Mouse (Mus musculus): ENCODE data around the gene Zbtb22.

The Zbtb22 gene

GRCm38 (mm10) chr17:33920282-33921097 is 4.8 kb downstream of the Zbtb22 start:
- DNase-seq (ENCODE audit: low read depth, low spot score) = peak; percentile 90

DNA sequence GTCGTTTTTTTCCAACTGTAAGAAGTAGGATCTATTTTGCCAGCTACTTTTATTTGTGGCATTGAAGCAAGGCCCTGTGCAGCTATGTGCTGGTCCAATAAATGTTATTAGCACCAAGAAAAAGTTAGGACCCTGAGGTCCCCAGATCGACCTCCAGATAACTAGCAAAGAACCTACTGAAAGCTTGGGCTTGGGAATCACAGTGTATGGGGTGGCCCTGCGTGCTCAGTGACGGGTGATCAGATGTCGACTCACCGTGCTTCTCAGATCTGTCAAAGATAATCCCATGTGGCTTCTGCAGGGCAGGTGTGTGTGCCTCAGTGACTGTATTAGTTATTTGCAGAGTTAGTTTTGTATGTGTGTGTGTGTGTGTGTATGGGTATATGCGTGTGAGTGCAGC is 5.7 kb downstream of the Zbtb22 start:
- DNase-seq (ENCODE audit: low read depth, low spot score) = no peak

- peak; percentile 60 for DNase-seq (ENCODE audit: low read depth, low spot score)
These were observed 9.0 kb downstream of the Zbtb22 start for GRCm38 (mm10) chr17:33924577-33925283.

DNA sequence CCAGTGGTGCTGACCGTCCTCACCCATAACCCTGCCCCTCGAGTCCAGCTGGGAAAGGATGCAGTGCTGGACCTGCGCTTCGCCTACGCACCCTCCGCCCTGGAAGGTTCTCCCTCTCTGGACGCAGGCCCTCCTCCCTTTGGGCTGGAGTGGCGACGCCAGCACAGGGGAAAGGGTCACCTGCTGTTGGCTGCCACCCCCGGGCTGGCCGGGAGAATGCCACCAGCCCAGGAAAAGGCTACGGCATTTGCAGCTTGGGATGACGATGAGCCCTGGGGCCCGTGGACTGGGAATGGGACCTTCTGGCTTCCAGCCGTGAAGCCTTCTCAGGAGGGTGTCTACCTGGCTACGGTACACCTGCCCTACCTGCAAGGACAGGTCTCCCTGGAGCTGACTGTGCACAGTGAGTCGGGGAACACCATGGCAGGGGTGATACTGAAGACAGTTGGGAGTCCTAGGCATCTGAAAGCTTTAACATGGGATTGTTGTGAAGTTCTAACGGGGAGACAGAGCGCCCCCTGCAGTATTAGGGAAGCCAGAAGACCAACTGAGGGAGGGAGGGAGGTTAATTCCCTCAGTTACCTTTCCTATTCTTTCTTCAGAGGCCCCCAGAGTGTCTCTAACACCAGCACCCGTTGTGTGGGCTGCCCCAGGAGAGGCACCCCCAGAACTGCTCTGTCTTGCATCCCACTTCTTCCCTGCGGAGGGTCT is 9.9 kb downstream of the Zbtb22 start:
- no peak for DNase-seq (ENCODE audit: low read depth, low spot score)

DNA sequence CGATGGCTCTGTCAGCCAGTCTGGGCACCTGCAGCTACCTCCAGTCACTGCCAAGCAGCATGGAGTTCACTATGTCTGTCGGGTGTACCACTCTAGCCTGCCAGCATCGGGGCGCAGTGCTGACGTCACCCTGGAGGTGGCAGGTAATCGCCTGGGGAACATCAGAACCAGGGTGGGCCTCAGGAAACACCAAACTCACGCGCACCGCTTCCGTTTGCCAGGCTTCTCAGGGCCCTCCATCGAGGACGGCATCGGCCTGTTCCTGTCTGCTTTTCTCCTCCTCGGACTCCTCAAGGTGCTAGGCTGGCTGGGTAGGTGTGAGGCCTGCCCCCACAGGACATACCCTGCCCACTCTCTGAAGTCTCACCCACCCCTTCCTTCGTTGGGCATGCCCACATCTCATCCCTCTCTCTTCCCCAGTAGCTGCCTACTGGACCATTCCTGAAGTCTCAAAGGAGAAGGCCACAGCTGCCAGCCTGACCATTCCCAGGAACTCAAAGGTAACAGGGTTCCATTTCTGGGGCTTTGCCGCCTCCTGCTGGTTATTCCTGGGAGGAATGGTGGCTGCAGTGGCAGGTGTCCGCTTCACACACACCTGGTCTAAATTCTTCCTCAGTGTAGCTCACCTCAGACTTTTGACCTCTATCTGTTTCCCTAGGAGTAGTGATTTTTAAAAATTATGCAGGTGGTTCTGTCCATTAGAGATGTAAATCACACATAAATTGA is 10.7 kb downstream of the Zbtb22 start:
- no peak for DNase-seq (ENCODE audit: low read depth, low spot score)

DNA sequence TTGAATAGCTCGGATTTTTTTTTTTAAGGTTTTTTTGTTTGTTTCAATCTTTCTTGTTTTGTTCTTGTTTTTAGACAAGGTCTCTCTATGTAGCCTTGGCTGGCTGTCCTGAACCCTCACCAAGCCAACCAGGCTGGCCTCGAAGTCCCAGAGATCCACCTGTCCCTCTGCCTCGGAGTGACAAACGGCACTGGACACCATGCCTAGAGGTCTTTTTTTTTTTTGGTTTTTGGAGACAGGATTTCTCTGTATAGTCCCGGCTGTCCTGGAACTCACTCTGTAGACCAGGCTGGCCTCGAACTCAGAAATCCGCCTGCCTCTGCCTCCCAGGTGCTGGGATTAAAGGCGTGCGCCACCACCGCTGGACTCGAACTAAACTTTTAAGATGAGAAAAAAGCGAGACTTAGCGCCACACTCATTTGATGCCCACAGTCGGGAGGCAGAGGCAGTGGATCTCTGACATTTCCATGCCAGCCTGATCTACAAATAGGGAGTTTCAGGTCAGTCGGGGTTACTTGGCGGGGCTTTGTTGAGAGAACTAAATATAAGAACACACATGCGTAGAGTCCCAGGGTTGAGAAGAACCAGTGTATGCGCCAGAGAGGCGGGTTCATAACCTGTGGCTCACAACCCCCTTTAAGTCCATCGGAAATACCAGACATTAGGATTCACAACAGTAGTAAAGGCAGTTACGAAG is 12.7 kb downstream of the Zbtb22 start:
- no peak for DNase-seq (ENCODE audit: low read depth, low spot score)

DNA sequence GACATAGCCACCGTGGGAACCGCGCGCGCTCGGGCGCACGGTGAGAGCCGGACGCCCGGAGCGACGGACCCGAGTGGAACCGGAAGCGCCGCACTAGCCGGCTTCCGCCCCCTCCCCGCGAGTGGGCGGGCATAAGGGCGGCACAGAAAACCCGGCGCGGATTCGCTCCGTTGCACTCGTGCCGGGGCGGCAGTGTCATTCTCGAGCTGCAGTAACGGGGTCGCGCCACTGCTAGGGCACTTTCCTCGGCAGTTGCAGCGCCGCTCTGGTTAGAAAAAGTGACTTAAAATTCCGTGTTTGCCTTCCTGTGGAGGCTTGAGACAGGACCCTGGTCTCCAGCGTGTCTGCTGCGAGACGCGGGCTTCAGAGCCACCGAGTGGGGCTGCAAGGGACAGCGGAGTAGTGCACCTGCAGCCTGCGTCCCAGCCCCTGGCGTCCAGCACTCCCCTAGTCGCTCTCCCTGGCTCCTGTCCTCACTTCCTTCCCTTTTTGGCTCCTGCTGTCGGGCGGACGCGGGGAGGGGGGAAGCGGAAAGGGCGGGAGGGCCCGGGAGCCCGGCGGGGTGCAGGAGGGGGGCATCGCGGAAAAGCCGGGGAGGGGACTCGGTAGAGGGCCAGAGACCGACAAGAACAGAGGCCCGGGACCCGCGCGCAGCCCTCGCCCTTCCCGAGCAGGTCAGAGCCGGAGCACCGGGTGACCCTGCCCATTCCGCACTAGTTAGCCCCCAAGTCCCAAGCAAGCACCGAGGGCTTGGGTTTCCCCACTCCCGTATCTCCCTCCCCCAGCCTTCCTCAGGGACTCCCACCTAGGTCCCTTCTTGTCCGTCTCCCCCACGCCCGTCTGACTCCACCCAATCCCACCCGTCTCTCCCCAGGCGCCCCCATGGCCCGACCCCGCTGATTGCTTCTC is 13.9 kb downstream of the Zbtb22 start, which contains the start of gene Rgl2:
Gene Rgl2 (plus strand): TSS at position 173 of the 909 bp plus-strand sequence.
- peak; percentile 95 for DNase-seq (ENCODE audit: low read depth, low spot score)

DNA sequence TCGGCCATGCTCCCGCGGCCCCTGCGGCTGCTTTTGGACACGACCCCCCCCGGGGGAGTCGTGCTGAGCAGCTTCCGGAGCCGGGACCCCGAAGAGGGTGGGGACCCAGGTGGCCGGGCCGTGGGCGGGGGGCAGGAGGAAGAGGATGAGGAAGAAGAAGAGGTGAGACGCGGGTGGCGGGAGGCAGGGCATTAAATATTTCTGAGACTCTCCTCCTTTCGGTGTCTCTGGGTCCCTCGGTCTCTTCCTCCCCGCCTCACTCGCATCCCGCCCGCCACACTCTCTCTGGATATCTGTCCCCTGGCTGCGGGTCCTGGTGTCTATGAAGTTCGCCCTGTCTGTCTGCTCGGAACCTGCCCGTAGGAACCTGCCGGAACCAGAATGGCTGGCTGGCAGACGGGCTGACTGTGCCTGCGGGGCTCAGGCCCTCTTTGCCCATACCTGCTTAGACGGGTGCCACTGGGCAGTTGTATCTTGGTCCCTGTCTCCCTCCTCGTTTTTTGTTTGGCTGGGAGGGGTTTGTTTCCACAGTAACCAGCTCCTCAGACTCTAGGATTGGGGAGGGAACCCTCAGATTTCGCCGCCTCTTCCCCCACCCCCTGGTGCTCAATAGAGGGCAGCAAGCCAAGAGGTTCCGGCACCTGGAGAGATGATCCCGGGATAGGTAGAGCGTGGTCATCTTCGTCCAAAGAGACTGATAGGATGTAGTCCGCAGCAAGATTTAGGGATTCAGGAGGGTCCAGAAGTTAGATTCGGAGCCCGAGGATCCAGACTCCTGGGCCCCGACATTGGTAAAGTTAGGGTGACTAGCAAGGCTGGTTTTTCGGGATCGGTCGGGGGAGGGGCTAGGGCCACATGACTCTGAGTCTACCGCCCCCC is 14.8 kb downstream of the Zbtb22 start:
- DNase-seq (ENCODE audit: low read depth, low spot score) = no peak

DNA sequence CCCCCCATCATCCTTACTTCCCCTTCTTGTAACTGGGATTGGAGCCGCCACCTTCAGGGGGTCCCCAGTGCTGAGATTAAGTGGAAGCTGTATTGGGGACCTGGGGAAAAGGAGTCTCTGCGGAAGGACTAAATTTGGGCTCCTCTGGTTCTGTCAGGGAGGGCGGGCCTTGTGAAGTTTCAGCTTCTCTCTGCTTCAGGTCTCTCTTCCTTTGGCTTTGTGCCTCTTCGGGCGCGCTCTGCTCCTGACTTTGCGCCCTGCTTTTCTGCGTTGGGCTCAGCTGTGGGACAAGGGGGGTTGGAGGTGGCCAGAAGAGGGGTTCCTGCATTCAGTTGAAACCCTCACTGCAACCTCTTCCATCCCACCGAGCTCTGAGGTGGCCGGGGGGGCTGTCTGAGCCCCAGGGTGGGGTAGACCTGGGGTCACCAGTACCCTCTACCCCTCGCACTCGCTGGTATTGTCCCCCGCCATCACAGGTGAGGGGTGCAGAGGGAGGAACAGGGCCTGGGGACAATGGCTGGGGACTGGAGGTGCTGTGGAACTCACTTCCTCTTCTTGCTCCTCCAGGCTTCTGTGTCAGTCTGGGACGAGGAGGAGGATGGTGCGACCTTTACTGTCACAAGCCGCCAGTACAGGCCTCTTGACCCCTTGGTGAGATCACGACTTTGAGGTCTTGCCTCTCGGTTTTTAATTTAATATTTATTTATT is 15.6 kb downstream of the Zbtb22 start:
- DNase-seq (ENCODE audit: low read depth, low spot score) = no peak

- DNase-seq (ENCODE audit: low read depth, low spot score) = no peak
These were observed 16.2 kb downstream of the Zbtb22 start for GRCm38 (mm10) chr17:33931947-33932346.

GRCm38 (mm10) chr17:33932448-33932847 is 16.7 kb downstream of the Zbtb22 start:
- DNase-seq (ENCODE audit: low read depth, low spot score) = no peak

DNA sequence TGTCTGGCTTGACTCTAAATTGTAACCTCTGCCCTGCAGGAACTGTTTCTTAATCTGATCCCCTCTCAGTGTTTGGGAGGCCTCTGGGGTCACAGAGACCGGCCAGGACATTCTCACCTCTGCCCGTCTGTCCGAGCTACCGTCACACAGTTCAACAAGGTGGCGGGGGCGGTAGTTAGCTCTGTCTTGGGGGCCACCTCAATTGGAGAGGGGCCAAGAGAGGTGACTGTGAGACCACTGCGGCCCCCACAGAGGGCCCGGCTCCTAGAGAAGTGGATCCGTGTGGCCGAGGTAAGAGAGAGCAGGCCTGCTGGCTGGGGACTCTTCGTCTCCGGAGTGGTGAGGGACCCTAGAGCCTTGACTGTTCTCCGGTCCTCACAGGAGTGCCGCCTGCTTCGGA is 17.3 kb downstream of the Zbtb22 start:
- no peak for DNase-seq (ENCODE audit: low read depth, low spot score)

- DNase-seq (ENCODE audit: low read depth, low spot score) = no peak
These were observed 19.8 kb downstream of the Zbtb22 start for GRCm38 (mm10) chr17:33935422-33936055.

DNA sequence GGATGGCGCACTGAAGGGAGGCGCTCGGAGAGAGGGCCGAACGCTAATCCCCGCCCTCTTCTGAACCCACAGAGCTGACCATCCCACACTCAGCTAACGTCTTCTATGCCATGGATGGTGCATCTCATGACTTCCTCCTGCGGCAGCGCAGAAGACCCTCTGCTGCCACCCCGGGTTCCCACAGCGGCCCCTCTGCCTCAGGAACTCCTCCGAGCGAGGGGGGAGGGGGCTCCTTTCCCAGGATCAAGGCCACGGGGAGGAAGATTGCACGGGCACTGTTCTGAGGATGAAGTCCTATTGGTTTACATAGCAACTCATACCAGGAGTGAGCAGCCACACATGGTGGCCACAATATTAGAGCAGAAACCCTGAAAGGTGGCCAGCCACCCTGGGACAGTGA is 21.3 kb downstream of the Zbtb22 start:
- DNase-seq (ENCODE audit: low read depth, low spot score) = no peak

DNA sequence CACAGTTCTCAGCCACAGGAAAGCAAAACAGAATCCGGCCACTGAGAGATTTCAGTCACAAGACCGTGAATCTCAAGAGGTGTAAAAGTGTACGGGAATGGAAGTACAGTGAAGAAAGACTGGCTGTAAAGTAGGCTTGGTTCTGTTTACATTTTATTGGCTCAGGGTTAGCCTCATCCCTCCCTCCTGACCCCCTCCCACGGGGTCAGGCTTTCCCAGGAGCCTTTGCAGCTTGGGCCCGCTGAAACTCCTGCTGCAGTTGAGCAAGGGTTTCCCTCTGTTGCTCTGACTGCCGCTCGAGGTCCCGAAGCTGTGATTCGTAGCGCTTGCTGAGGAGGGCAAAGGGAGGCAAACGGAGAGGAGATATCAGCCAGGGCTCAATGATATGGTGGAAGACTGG is 23.1 kb downstream of the Zbtb22 start:
- no peak for DNase-seq (ENCODE audit: low read depth, low spot score)

DNA sequence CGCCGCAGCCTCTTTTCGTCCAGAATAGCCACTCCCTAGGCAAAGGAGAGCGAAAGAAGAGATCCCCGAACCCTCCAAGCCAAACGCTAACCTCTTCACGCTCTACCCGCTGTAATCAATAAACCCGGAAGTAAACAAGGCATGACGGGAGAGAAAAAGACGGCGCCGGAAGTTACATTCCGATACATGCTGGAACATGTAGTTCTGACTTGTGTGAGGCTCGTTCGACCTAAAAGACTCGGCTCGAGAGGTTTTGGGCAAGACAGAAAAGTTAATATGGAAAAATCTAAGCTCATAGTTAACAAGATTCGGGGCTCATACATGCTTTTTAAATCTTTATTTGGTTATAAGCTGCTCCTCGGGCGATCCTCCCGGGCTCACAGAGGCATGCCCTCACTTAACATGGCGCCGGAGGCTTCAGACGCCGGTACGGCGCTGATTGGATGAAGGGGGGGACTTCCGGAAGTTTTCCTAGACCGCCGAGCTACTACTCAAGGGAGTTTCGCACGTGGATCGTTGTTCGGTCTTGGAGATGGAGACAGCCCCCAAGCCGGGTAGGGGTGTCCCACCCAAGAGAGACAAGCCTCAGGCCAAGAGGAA is 24.6 kb downstream of the Zbtb22 start, which contains the start of the genes Pfdn6 and Wdr46:
Gene Pfdn6 (minus strand): TSS at position 138 of the 600 bp plus-strand sequence.
Gene Wdr46 (plus strand): TSS at position 455 of the 600 bp plus-strand sequence.
- peak; percentile 91 for DNase-seq (ENCODE audit: low read depth, low spot score)

GRCm38 (mm10) chr17:33940981-33941380 is 25.3 kb downstream of the Zbtb22 start:
- DNase-seq (ENCODE audit: low read depth, low spot score) = no peak

Measured in mesoderm, embryonic 11.5 days (tissue).